Mouse (Mus musculus) testis, adult 2 months (tissue): ENCODE measurements around the gene Nadk2. TPM values are rescaled to one million over a fixed set of nuclear protein-coding genes. Genes with fewer than 3 reads are reported as not detected.

Source experiments
- H3K27ac ChIP-seq: fragments of 200-500 bp; 2 replicates; pipeline ENCODE4 v1.5.1; 2012; ENCODE audit warnings: low read depth, low read length; ENCODE audit not compliant: control insufficient read depth, insufficient read depth
- H3K27me3 ChIP-seq: fragments of 200-500 bp; 2 replicates; pipeline ENCODE4 v1.6.1; 2012; ENCODE audit warnings: mild to moderate bottlenecking, low read length, moderate library complexity; ENCODE audit not compliant: control insufficient read depth, insufficient read depth
- H3K36me3 ChIP-seq: fragments of 200-500 bp; 2 replicates; pipeline ENCODE4 v1.6.1; 2012; ENCODE audit warnings: mild to moderate bottlenecking, low read length; ENCODE audit not compliant: control insufficient read depth, insufficient read depth
- H3K4me1 ChIP-seq: fragments of 200-500 bp; 2 replicates; pipeline ENCODE4 v1.6.1; 2012; ENCODE audit warnings: low read length; ENCODE audit not compliant: control insufficient read depth, insufficient read depth
- H3K4me3 ChIP-seq: fragments of 200-500 bp; 2 replicates; pipeline ENCODE4 v1.5.1; 2012; ENCODE audit warnings: low read depth, mild to moderate bottlenecking, low read length, moderate library complexity, mixed read lengths; ENCODE audit not compliant: control insufficient read depth
- CTCF ChIP-seq: fragments of 200-500 bp; IDR thresholded peaks from 2 replicates; pipeline ENCODE4 v1.5.1; 2012; ENCODE audit warnings: low read depth, mild to moderate bottlenecking, inconsistent platforms, low read length, moderate library complexity; ENCODE audit not compliant: control insufficient read depth, insufficient read depth, insufficient replicate concordance
- POLR2A ChIP-seq: fragments of 200-500 bp; IDR thresholded peaks from 2 replicates; pipeline ENCODE4 v1.6.1; 2012; ENCODE audit warnings: low read depth, mild to moderate bottlenecking, inconsistent platforms, low read length, moderate library complexity; ENCODE audit not compliant: control insufficient read depth
- polyA plus RNA-seq: library from polyadenylated mRNA; depleted of rRNA; stranded (reverse); fragments of >200 nt; gene quantifications from 2 replicates; pipeline ENCODE4 v1.2.3, GENCODE M21; 2012

Nadk2 gene
- polyA plus RNA-seq, 1 experiment = 38.8 TPM

DNA sequence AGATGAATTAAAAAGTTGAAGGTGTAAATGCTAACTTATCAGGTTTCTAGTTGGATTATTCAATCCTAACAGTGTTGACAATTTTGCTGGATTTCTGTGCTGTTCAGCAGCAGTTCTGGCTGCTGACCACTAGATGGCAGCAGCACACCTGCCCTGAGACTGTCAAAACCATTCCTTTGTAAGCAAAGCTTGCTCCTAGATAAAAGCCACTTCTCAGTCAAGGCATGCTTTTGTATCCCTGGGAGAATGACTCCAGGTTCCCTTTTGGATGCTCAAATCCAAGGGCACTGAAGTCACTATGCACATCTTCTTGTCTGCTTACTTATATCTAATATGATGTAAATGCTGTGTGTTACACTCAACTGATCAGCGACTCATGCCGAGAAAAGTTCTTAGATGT lies 49.0 kb downstream of the Nadk2 start:
- Histone ChIP-seq H3K27me3 (no peaks in the 10 kb centered on the region), H3K27ac (no peak overlapping the region), H3K36me3 (no peaks in the 10 kb centered on the region), H3K4me1 (no peaks in the 10 kb centered on the region; the same call in 1 of the 2 replicates), H3K4me3 (no peak overlapping the region)
- TF ChIP-seq CTCF (peak; percentile 90; the same call in 1 of the 2 replicates), POLR2A (no peak)

DNA sequence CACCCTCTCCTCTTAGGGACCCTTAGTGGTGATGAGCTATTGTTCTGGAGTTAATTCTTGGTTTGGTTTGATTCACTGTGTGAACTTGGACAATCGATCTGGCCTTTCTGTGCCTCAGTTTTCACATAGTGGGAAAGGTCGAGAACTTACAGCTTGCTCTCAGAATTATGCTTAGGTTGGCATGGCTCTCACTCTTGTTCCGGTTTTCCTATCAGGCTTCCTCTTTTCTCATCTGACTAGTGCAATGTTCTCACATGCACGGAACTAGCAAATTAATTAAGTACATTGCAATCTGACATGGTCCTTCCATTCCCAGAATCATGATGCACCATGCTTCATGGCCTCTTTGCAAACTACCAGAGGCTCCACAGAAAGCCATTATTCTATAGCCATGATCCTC lies 51.9 kb downstream of the Nadk2 start:
- Histone ChIP-seq H3K36me3 (no peaks in the 10 kb centered on the region), H3K27me3 (no peaks in the 10 kb centered on the region), H3K4me3 (no peak overlapping the region), H3K4me1 (no peaks in the 10 kb centered on the region; the same call in 1 of the 2 replicates), H3K27ac (no peak overlapping the region)
- no peak for TF ChIP-seq CTCF

DNA sequence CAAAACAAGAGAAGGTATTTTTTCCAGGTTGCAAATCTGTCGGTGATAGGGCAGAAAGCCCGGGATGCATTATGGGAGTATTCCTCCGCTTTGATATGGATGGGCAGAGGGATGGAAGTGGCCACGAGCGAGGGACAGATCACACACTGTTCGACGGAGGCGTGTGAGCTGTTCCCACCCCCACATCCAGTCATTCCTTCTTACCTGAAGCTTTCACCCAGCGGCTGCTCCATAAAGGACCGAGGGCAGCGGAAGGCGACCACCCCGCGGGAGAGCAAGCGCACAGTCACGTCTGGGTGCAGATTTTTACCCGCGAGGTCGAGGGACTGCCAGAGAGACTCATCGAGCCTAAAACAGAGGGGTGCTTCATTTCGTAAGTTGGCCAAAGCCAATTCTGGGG lies 53.8 kb downstream of the Nadk2 start:
- no peaks in the 10 kb centered on the region for H3K27me3 ChIP-seq
- no peaks in the 10 kb centered on the region for H3K4me1 ChIP-seq
- H3K36me3 ChIP-seq = no peaks in the 10 kb centered on the region
- TF ChIP-seq CTCF = no peak
- no peak for TF ChIP-seq POLR2A
- no peak overlapping the region for H3K4me3 ChIP-seq
- no peak overlapping the region for H3K27ac ChIP-seq

DNA sequence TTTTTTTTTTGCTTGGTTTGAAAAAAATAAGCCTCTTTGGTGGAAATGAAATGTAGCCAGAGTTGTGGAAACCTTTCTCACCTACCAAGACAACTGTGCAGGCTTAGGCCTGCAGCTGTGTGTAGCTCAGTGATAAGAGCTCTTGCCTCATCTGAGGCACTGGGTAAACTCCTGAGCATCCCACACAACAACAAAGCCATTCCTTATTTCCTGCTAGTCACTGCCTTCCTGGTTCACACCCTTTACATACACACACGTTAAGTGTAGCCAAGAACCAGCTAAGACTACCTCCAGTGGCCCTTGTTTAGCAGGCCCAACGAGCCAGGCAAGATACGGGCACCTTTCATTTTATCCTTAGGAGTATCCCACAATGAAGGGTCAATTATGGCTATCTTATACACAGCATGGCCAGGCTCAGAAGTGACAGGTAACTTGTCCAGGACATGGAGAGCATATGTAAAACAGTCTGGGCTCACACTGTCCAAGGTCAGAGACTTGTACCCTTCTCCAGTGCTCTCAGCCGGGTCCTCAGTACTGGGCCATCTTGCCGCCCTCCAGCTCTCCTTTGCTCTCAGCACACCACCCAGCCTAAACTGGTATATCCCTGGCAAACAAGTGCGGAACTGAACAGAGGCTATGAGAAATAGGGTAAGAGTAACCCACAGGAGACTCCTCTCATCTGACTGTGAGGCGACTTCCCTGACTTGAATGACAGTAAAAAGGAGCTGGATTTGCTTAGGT lies 56.2 kb downstream of the Nadk2 start:
- Histone ChIP-seq H3K27ac (no peak overlapping the region), H3K4me1 (no peaks in the 10 kb centered on the region), H3K36me3 (no peaks in the 10 kb centered on the region), H3K4me3 (no peak overlapping the region), H3K27me3 (no peaks in the 10 kb centered on the region)
- TF ChIP-seq POLR2A (no peak), CTCF (no peak)

DNA sequence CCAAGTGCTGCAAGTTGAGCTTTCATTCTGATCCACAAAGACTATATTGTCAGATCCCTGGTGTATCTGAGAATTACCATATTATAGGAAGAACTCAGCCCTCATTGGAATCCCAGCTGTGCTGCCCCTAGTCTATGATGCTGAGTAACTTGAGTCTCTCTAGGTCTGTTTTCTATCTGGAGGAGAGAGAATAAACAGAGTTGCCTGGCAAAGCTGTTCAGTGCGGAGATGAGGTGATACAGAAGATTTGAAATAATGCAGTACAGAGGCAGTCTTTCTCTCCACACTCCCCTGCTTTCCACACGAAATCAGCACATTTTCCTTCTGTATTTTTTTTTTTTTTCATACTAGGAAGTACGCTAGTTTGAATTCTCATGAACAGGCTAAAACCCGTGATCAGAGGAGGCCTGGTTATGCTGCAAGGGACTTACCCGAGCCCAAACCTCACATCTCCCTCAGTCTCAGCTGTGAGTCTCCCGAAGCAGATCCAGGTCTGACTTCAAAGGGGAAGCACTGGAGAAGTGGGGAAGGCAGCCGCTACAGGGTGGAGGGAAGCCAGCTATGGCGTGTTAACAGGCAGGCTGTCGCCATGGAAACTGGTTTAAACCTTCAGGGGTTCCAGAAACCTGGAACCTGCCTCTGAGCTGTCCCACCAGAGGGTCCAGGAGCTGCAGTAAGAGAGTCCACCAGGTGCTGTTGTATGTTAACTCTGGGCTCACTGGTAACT lies 59.9 kb downstream of the Nadk2 start:
- Histone ChIP-seq H3K27ac (no peak overlapping the region), H3K27me3 (no peaks in the 10 kb centered on the region), H3K4me1 (peaks cover 2% of the 10 kb centered on the region), H3K4me3 (no peak overlapping the region), H3K36me3 (no peaks in the 10 kb centered on the region)
- TF ChIP-seq POLR2A = no peak
- no peak for TF ChIP-seq CTCF

DNA sequence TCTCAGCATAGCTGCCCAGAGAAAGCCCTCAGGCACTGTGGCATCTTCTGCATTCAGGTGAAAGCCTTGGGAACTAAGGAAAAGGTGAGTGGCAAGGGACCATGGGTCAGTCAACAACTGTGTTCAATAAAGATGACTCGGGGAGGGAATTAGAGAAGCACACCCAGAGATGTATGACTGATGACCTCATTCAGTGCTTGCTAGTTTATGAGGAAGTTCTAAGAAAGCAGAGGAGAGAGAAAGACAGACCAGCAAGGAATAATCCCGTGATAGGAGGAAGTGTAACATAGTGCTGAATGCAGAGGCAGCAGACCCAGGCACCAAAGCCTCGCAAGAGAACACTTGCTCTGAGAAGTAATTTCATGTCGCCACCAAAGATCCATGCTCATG lies 60.4 kb downstream of the Nadk2 start:
- Histone ChIP-seq H3K4me3 (no peak overlapping the region), H3K4me1 (peaks cover 2% of the 10 kb centered on the region), H3K27me3 (no peaks in the 10 kb centered on the region), H3K27ac (no peak overlapping the region), H3K36me3 (no peaks in the 10 kb centered on the region)
- no peak for TF ChIP-seq CTCF
- no peak for TF ChIP-seq POLR2A

DNA sequence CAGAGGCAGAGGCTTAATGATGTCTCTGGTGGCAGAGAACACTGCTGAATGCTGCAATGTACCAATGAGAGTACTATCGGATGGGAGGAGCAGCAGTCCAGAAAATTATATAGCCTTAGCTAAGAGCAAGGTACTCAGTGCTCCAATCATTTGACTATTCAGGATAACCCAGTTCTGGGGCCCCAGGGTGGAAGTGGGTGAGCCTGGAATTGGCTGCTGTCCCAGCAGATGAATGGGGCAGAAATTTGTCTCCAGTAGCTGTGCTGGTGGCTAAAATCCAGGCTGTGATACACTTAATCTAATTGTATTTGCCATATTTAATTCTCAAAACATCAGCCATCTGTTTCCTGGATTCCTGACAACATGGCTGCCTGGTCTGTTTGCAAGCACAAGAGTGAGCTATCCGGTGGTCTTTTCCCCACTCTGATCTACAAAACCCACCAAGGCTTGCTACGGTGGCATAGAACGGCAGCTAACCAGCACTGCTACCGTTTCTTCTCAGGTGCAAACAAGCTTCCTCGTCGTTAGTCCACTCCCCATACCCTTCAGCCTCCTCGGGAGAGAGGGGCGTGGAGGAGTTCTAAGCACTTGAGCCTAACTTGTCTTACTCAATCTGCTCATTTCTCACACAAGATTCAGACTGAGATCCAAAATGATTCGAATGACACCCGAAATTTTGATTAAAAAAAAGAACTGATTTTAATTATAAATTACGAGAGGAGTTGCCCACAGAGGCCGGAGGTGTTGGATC lies 61.8 kb downstream of the Nadk2 start:
- peaks cover 2% of the 10 kb centered on the region for H3K4me1 ChIP-seq
- no peaks in the 10 kb centered on the region for H3K36me3 ChIP-seq
- H3K27me3 ChIP-seq = no peaks in the 10 kb centered on the region
- H3K4me3 ChIP-seq = no peak overlapping the region
- no peak for TF ChIP-seq POLR2A
- TF ChIP-seq CTCF = no peak
- no peak overlapping the region for H3K27ac ChIP-seq
